Mouse (Mus musculus) C2C12 (cell line): ENCODE results near the gene Fam13c.

Experiments
- CEBPB ChIP-seq: IDR thresholded peaks from one replicate; pipeline ENCODE4 v1.6.1; 2011; ENCODE audit warnings: low read depth, mild to moderate bottlenecking, control low read depth, moderate library complexity
- CTCF ChIP-seq: IDR thresholded peaks from one replicate; pipeline ENCODE4 v1.5.1; 2011; ENCODE audit not compliant: control insufficient read depth, insufficient read depth, insufficient read length
- MAX ChIP-seq: IDR thresholded peaks from one replicate; pipeline ENCODE4 v1.6.1; 2011; ENCODE audit warnings: mild to moderate bottlenecking, control low read depth
- USF1 ChIP-seq: IDR thresholded peaks from one replicate; pipeline ENCODE4 v1.6.1; 2011; ENCODE audit warnings: low read depth, mild to moderate bottlenecking, control low read depth, moderate library complexity

DNA sequence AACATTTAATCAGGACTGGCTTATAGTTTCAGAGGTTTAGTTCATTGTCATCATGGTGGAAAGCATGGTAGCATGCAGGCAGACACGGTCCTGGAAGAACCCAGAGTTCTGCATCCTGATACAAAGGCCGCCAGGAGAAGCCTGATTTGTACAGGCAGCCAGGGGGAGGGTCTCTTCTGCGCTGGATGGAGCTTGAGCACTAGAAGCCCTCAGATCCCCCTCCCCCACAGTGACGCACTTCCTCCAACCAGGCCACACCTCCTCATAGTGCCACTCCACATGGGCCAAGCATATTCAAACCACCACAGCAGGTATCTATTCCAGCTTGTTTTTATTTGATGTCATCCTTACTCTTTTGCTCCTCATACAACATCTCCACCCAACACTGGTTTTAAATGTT is 3.6 kb upstream of the Fam13c start:
- TF ChIP-seq MAX (no peak), CTCF (no peak), USF1 (no peak), CEBPB (no peak)
